Comparison of ENCODE assay signal across 9 mouse cellular contexts in genomic region chr9:44182260-44182659, GRCm38 (mm10). TPM values are rescaled to one million over a fixed set of nuclear protein-coding genes. Genes with fewer than 3 reads are reported as not detected.
DNase-seq lines count a peak whose midpoint lies in the region; ATAC-seq and TF ChIP-seq lines count a peak whose summit lies in the region.
"Had no signal": no experiment of that assay in that cellular context is flagged by ENCODE, and none has a peak within 500 bp of the region (broad histone marks: within the 10 kb centered on the region; RNA-seq: fewer than 3 reads in every experiment).

No protein-coding gene starts in this region.

- DNase-seq in gastrocnemius, adult 2 months = peak; percentile 41
- DNase-seq in gastrocnemius, adult 8-10 months (ENCODE audit: low spot score in 2 of 2) = no peak
- peak; percentile 38 for DNase-seq in urinary bladder, postnatal 25 days (ENCODE audit: low spot score)
- DNase-seq in urinary bladder, postnatal 10 days (ENCODE audit: low spot score) = no peak
- DNase-seq in lung, postnatal 25 days (ENCODE audit: low spot score) = peak; percentile 76
- no peak for DNase-seq in left cerebral cortex, adult 11 months (ENCODE audit: low spot score)
- no peak for DNase-seq in cerebellum, adult 9-10 months

- peak overlapping the region; percentile 8; the same call in 1 of the 2 replicates for H3K4me2 ChIP-seq in heart, embryonic 15.5 days
- H3K4me2 ChIP-seq: hindbrain, embryonic 15.5 days had no signal

- intact Hi-C loops in gastrocnemius, adult 2 months (cut with DNase I) = no loop called here

- H3K9me3 ChIP-seq in heart, embryonic 15.5 days (replicated peaks) = no peaks in the 10 kb centered on the region
- H3K9me3 ChIP-seq: hindbrain, embryonic 15.5 days had no signal

- H3K4me3 ChIP-seq in gastrocnemius, adult 2 months = no peak overlapping the region
- H3K4me3 ChIP-seq in heart, embryonic 15.5 days = no peak overlapping the region
- H3K4me3 ChIP-seq: hindbrain, embryonic 15.5 days had no signal

- TF ChIP-seq CTCF in gastrocnemius, adult 2 months (IDR thresholded peaks at IDR 0.05) = peak; percentile 57

- H3K27me3 ChIP-seq in heart, embryonic 15.5 days = no peaks in the 10 kb centered on the region
- H3K27me3 ChIP-seq: hindbrain, embryonic 15.5 days had no signal

- 88% methylated on average over 3 of the region's 3 CpGs for WGBS in heart, embryonic 15.5 days

- H3K4me1 ChIP-seq in heart, embryonic 15.5 days (replicated peaks) = peaks cover 19% of the 10 kb centered on the region

- ATAC-seq in heart, embryonic 15.5 days (replicated peaks; ENCODE audit: insufficient number of reproducible peaks, insufficient read depth, low FRiP score, low read depth) = no peak

- H3K36me3 ChIP-seq in heart, embryonic 15.5 days = no peaks in the 10 kb centered on the region
- H3K36me3 ChIP-seq: hindbrain, embryonic 15.5 days had no signal

- H3K27ac ChIP-seq in gastrocnemius, adult 2 months = peak overlapping the region; percentile 38
- peak overlapping the region; percentile 50 for H3K27ac ChIP-seq in heart, embryonic 15.5 days
- H3K27ac ChIP-seq: hindbrain, embryonic 15.5 days had no signal

- no peak overlapping the region for H3K9ac ChIP-seq in heart, embryonic 15.5 days
- H3K9ac ChIP-seq: hindbrain, embryonic 15.5 days had no signal

RNA-seq across cellular contexts. Expression of gene Mcam, which starts 48.0 kb away (rescaled TPM):
- total RNA-seq in gastrocnemius, adult 2 months (2021) = 10 to 100 TPM; 17.5 to 24.4 TPM
- total RNA-seq in gastrocnemius, adult 8-10 months (2022) = 10 to 100 TPM; 15.4 to 33.9 (median 26.2) TPM
- 93.4 and 102 TPM in 2 replicates for polyA plus RNA-seq in heart, embryonic 15.5 days (2015; fragmentation: Nextera tagmentation; extraction: Ambion mirVana)

RNA-seq across cellular contexts. Expression of gene Cbl, which starts 51.6 kb away (rescaled TPM):
- total RNA-seq in gastrocnemius, adult 2 months (2021) = 10 to 100 TPM in 1 of 2 experiments, 1 to 10 TPM in 1; 7.5 to 13.4 TPM
- 10 to 100 TPM in 1 of 4 experiments, 1 to 10 TPM in 3; 5.1 to 10.2 (median 7.3) TPM for total RNA-seq in gastrocnemius, adult 8-10 months (2022)
- 10.7 and 14.8 TPM in 2 replicates for polyA plus RNA-seq in heart, embryonic 15.5 days (2015; fragmentation: Nextera tagmentation; extraction: Ambion mirVana)

RNA-seq across cellular contexts. Expression of gene Ccdc153, which starts 58.2 kb away (rescaled TPM):
- total RNA-seq in gastrocnemius, adult 2 months (2021) = not detected
- total RNA-seq in gastrocnemius, adult 8-10 months (2022) = not detected
- polyA plus RNA-seq in heart, embryonic 15.5 days (2015; fragmentation: Nextera tagmentation; extraction: Ambion mirVana) = 0.28 and 0.52 TPM in 2 replicates
- polyA plus RNA-seq: hindbrain, embryonic 15.5 days had no signal

Comparison
In these comparisons a context has a peak if more than half of its experiments do, and no peak if none do; other contexts are left out.
1. DNase-seq: peak in gastrocnemius, adult 2 months (single experiment), urinary bladder, postnatal 25 days (single experiment) and lung, postnatal 25 days (single experiment); none in gastrocnemius, adult 8-10 months (0 of 2), urinary bladder, postnatal 10 days (single experiment), left cerebral cortex, adult 11 months (single experiment) and cerebellum, adult 9-10 months (single experiment).